Mouse (Mus musculus) left cerebral cortex, postnatal 4 days (tissue): ENCODE measurements around the gene Mb. TPM values are rescaled to one million over a fixed set of nuclear protein-coding genes. Genes with fewer than 3 reads are reported as not detected.

Experiments used
- DNase-seq: peaks from one replicate; pipeline ENCODE4 v3.0.0-alpha.2; 2022
- intact Hi-C: fragments of 180-260 bp; cut with DNase I; formaldehyde crosslinking; loops from one replicate; pipeline ENCODE4 v1.15.1; 2025
- total RNA-seq, 2 experiments: library from RNA; stranded (reverse); gene quantifications; 2 replicates each; pipeline ENCODE4 v1.2.3; 2021

Gene Mb
- total RNA-seq, 2 experiments from 2014 or later, result not detected

DNA sequence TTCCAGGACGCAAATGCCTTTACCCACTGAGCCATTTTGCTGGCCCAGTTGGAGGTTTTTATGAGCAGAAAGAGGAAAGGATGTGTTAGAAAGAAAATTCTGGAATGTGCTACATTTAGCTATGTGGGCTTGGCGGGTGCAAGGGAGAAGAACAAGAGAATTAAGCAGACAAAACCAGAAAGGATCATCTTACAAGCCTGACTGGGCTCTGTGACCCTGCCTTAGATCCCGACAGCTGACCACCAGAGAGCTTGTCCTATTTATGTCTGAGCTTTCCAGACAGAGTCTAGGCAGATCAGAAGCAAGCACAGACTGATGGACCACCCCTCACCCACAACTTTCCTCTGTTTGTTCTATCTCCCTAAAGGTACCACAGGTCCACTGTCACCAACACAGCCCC, 19.2 kb downstream of the Mb start:
- DNase-seq, result no peak
- intact Hi-C loops, result no loop called here

GRCm38 (mm10) chr15:77029331-77029991, 21.0 kb downstream of the Mb start:
- intact Hi-C loops, result no loop called here
- DNase-seq, result peak; percentile 66

GRCm38 (mm10) chr15:77027675-77028074, 22.8 kb downstream of the Mb start:
- intact Hi-C loops, result no loop called here
- no peak for DNase-seq

- DNase-seq, result no peak
- intact Hi-C loops, result no loop called here
Observed at GRCm38 (mm10) chr15:77027117-77027516, 23.4 kb downstream of the Mb start.

- intact Hi-C loops, result no loop called here
- no peak for DNase-seq
Observed at GRCm38 (mm10) chr15:77025884-77026583, 24.4 kb downstream of the Mb start.

DNA sequence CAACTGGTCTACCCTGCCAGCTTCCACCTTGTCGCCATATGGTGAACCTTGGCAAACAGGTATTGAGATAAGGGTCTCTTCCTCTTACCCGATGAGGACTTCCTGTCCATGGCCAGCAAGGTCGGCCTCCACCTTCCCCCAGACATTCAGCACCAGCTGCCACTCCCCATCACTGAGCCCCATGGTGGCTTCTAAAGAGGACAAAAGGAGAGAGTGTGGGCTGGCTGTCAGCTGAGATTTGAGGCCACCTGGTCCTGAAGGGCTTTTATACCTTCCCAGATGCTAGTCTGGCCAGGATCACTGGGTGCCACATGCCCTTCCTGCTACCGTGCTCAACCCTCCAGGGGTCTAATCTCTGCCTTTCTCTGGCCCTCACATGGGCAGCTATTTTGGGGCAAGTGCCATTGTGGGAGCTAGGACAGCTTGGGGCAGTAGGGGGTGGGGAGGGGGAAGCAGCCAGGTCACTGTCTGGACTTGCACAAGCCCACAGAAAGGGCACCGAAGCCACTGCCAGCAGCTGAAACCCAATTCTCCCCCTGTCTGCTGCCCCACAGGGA, 28.0 kb downstream of the Mb start:
- intact Hi-C loops, result no loop called here
- no peak for DNase-seq

- intact Hi-C loops, result no loop called here
- no peak for DNase-seq
Observed at GRCm38 (mm10) chr15:77021851-77022250, 28.6 kb downstream of the Mb start.

DNA sequence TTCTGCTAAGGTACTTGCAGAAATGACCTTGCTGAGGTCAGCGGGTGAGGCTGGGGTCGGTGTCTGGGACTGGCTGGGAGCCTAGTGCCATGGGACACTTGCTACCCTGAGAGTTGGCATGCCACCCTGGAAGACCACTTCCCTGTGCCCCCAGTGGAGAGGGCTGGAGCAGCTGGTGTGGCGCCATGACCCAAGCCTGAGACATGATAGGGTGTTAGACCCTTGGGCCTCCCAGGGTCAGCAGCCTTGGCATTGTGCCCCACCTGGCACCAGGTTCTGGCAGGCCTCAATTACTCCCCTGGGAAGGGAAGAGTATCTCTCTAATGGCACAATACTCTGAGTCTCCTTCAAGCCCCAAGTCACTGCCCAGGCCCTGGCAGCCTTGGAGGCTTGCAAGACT, 29.4 kb downstream of the Mb start:
- intact Hi-C loops, result no loop called here
- DNase-seq, result no peak

DNA sequence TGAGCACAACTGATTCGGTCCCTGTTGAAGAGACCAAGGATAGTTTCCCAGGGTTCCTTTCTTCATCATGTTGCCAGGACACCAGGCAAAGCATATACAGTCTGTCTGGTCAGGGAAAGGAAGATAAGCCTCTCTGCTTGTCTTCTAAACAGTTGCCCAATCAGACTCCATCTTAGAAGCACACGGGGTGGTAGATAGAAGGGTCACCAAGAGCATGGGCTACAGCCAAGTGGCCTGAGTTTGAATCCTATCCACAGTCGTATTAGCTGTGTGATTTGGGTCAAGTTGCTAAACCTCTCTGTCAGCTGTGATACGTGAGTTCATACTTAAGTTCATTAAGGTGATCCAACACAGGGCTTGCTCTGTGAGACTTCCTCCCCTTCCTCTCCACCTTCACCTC, 30.3 kb downstream of the Mb start:
- DNase-seq, result no peak
- intact Hi-C loops, result no loop called here

DNA sequence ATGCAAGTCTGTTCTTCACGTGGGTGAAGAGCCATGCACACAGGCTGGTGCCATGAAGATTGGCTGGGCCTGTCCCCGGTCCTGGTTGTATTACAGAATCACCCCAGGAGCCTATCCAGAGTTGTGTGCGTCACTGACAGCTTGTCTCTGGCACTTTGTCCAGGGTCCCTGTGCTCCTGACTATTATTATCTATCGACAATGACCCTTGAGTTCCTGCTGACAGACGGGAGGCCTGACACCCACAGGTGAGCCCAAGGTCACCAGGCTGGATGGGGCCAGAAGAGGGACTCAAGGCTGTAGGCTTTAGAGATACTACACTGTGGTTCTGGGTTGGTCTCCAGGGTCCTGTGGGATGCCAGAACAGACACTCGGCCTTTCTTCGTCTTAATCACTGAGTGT, 30.9 kb downstream of the Mb start:
- no peak for DNase-seq
- intact Hi-C loops, result no loop called here

DNA sequence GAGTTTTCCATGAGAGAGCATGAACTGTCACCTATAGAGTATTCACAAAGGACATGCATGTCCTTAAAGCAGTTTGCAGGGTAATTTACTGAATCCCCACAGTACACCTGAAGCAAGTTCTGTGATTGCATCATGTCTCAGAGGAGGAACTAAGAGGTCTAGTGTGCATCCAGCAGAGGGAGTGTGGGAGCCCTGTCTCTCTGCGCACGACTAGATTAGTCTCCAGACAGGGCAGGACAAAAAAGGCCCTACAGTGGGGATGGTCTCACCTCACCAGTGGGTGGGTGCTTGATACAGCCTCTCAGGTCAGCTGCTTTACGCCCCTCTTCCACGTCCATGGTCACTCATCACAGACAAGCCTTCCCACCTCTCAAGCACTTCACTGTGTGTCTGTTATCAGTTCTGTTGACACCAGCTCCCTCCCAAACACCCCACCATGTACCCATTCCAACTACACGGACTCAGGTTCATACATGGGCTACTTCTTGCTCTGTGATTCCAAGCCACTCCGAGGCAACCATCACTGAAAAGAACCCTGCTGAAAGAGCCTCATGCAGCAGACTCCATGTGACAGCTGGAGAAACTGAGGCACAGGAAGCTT, 31.6 kb downstream of the Mb start:
- no peak for DNase-seq
- intact Hi-C loops, result no loop called here

GRCm38 (mm10) chr15:77017897-77018296, 32.6 kb downstream of the Mb start:
- intact Hi-C loops, result no loop called here
- DNase-seq, result no peak

DNA sequence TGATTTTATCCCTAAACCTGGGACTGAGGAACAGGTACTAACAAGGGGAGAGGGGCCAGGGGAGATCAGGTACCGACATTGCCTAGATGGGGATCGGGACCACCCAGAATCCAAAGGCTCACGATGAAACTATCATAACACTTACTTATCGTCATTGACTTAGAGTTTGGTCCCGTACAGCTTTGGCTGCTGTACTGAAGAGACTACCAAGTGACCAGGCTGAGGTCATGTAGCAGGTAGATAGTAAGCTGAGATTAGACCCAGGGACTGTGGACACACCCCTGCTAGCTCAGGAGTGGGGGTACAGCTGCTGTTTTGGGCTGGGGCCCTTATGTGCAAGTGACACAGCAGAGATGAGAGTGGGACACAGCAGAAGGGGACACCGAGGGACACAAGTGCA, 34.0 kb downstream of the Mb start:
- no peak for DNase-seq
- intact Hi-C loops, result no loop called here

DNA sequence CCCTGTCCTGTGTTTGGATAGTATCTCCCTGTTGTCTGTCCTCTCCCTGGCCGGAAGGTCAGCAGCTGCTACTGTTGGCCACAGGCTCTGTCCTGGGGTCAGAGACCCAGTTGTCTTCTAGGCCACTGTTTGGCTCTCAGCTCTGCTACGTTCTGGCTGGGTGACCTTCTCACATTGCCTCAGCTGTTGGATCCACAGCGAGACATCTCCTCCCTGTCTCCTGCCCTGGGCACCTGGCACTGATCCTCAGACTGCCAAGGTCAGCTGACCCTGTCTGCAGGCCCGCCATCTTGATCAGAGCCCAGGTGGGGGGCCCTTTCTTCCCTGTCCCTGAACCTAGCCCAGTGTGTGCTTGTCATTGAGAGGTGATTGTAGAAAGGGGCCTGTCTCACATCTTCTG, 35.5 kb downstream of the Mb start:
- no peak for DNase-seq
- intact Hi-C loops, result no loop called here

GRCm38 (mm10) chr15:77014431-77014830, 36.0 kb downstream of the Mb start:
- DNase-seq, result no peak
- intact Hi-C loops, result no loop called here

DNA sequence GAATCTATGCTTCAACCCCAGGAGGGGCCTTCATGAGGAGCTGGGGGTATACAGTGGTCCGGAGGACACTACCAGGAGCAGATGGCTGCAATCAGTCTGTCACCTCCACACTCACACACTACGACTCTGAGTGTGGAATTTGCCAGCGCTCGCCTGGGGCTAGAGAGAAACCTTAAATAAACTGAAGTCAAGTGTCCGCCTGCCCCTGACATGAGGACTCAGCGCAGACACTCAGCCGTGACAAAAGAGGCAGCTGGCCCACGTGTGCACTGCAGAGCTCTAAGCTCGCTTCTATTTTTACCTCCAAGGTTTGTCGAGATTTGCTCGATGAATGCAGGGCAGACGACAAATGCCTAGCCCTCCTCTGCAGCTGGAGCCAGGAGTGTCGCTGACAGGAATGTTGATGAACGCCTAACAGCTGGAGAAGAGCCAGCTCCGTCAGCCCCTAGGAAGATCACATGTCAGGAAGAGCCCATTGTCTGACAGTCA, 36.7 kb downstream of the Mb start:
- no peak for DNase-seq
- intact Hi-C loops, result no loop called here

DNA sequence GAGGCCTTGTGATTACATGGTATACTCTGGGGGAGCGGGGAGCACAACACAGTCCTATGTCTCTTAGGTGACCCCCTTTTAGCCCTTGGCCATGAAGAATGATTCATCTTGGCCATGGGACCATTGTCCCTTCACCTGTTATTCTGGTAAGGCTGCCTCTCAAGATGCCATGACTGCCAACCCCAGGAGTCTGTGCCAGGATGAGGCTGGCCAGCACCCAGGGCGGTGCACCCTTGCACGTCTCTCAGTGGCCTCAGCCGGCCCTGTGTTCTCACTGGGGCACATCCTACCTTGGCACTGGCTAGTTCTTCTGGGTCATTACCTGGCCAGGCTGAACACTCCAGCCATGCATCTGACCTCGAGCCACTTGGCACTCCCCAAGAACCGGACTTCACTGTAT, 41.6 kb downstream of the Mb start:
- DNase-seq, result no peak
- intact Hi-C loops, result no loop called here

- intact Hi-C loops, result no loop called here
- peak; percentile 45 for DNase-seq
Observed at GRCm38 (mm10) chr15:77003868-77004215, 46.6 kb downstream of the Mb start.

DNA sequence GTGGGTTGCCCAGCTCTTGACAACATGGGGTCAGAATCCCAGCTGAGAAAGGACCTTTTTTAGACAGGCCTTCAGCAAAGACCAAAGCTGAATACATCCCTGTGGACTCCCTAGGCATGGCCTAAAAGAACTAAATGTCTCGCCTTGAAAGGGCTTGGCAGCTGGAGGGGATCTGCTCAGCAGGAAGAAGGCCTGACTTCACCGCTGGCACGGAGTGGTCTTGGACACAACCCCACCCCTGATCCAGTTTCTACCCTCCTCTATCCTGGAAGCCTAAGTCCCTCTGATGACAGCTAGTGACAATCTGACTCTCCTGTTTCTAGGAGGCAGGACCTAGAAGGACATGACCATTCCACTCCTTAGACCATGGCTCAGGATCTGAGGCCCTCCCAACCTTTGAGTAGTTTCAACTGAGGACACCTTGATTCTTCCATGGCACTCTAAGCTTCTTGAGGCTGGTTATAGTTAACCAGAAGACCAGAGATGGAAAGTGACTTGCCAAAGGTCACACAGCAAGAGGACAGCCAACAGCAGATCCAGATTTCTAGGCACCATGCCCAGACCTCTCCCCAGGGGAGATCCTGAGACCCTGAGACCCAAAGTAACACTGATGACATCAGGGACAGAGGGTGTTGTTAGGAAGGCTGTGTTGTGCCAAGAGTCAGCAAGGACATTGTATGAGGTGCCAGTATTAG, 47.1 kb downstream of the Mb start:
- DNase-seq, result peak; percentile 16
- intact Hi-C loops, result no loop called here

GRCm38 (mm10) chr15:76998878-76999588, 51.4 kb downstream of the Mb start:
- intact Hi-C loops, result no loop called here
- DNase-seq, result peak; percentile 43

- intact Hi-C loops, result no loop called here
- no peak for DNase-seq
Observed at GRCm38 (mm10) chr15:76998048-76998447, 52.4 kb downstream of the Mb start.
